Mouse (Mus musculus): ENCODE results near the gene Tnp1. TPM values are rescaled to one million over a fixed set of nuclear protein-coding genes. Genes with fewer than 3 reads are reported as not detected.

Tnp1 gene
- total RNA-seq, 2 experiments from 2014 or later = not detected

DNA sequence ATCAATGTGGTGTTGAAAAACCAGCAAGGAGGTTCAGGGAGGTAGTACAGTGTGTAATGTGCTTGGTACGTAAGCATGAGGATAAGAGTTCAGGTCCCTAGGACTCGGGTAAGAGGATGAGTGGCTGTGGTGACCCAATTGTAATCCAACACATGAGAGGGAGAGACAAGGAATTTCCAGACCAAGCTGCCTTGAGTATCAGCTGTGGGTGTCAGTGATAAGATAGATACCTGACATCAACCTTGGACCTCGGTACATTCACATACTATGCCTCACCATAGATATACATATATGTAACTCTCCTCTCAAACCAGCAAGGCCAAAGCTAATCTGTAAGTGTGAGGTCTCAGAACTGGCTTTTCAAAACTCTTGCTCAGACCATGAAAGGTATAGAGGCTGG lies 10.4 kb upstream of the Tnp1 start:
- no peak for DNase-seq (ENCODE audit: low spot score in 2 of 2)

DNA sequence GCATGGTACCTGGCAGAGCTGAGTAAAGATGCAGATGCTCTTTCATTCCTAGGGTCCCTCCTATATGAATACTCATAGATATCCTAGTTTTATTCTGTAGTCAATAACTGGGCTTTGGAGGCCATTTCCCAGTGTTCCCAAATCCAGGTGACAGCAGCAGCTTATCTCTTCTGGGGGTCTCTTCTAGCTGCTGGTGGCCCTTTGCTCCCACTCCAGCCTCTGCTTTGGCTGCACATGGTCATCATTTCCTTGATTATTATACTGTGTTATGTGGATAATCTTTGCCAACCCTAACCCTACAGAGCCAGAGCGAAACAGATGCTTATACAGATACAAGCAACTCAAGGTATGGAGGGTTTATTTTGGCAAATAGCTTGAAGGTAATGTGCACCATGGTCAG lies 8.9 kb downstream of the Tnp1 start:
- no peak for DNase-seq (ENCODE audit: low spot score in 2 of 2)

DNA sequence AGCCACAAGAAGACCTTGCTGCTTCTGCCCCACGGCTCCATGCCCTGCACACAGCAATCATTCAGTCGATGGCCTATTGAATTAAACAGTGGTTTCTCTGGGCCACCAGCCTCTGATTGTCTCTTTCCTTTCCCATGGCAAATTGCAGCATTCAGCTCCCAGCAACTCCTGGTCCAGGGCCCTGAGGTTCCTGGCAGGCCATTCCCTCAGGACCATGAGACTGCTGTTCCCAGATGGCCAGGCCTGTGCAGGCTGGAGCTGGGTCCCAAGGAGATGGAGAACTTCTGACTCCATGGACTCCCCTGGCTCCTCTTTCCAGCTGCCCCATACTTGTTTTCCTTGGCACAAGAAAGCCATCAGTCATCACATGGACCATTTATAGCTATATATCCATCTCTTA lies 10.8 kb downstream of the Tnp1 start:
- no peak for DNase-seq (ENCODE audit: low spot score in 2 of 2)

DNA sequence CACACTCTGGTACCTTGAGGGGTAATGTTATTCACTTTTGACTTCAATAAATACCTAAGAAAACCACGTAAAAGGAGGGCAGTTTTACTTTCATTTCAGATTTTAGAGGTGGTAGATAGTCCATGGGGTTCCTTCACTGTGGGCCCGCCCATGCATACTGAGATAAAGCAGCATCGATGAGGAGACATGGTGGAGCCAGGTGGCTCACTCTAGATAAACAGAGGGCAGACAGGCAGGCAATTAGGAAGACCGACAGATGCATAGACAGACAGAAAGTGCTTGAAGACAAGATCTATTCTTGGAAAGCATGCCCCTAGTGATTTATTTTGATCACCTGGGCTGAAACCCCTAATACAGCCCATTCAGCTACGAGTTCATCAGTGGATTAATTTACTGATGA lies 13.1 kb downstream of the Tnp1 start:
- no peak for DNase-seq (ENCODE audit: low spot score in 2 of 2)

DNA sequence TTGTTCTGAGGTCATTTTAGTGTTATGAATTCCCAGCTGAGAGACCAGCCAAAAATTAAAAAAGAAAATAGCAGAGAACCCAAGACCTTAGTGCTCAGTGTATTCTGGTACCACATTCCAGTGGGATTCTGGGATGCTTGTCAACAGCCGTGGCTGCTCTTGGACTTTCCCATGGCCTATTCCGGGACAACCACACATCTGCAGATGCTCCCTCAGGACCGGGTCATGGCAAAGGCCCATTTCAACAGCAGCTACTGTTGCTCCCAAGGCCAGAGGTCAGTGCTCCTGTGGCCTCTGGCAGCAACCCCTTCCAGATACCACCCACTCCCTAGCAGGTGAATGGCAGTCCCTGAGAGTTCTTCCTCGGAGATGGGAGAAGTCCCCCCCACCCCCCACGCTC lies 13.7 kb downstream of the Tnp1 start:
- no peak for DNase-seq (ENCODE audit: low spot score in 2 of 2)

DNA sequence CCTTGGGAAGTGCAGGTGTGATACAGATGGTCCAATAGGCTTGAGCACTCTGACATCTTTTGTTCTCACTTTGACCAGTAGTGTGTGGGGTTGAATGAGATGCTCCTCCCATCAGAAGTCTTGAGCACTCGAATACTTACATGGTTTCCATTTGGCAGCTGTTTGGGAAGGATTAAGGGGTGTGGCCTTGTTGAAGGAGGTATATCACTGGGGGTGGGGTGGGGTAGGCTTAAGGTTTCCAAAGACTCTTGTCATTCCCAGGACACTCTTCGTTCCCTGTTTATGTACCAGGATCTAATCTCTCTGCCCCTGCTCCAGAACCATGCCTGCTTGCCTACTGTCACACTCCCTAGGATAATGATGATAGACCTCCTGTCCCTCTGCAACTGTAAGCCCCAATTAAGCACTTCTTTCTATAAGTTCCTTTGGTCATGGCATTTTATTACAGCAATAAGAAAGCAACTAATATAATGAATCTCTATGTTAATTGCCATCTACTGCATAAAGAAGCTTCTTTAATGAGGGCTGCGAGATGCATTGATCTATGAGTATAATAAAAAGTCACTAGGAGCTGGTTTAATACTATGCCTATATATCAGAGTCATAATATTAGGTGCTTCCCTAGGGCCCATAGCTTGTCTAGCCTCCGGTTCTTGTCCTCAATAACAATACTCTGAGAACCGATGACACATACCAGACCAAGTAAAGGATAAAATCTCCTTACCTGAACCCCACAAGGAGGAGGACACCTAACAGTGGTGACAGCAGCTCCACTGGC lies 20.8 kb downstream of the Tnp1 start:
- DNase-seq (ENCODE audit: low spot score in 2 of 2) = no peak

DNA sequence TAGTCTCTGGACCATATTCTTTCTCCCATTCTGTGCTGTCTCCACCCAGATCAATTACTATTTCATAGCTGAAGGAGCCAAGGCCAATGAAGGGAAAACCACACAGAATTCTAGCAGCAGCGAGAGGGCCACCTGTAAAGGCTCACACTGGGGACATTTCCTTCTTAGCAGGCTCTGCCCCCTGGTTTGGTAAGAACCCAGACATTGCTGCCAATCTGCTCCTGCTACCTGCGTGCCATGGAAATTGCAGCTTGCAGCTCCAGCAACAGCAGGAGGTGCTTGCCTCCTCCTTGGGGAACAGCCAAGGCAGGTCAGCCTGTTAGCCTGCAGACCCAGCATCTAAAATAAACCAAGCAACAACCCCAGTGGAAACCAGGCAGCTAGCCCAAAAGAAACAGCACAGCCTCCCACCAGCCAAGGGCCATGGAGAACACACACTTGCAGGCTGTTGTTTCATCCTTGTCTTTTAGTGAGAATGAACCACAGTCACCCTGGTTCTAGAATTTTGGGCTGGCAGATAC lies 22.7 kb downstream of the Tnp1 start:
- DNase-seq (ENCODE audit: low spot score in 2 of 2) = no peak

DNA sequence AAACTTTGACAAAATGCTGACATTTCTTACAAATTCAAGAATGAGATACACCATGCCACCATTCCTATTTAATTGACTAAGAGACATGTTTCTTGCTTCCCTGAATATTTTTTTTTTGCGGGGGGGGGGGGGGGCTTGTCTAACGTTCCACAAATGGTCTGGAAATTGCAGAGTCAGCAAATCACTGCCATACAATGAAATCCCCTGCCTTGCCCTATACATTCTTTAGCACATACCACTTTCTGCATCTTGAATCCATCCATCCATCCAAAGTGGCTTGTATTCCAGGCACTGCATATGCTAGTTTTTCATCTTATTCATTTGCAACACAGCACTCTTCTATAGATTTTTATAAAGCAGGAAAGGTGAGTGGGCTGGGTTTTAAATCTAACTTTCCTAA lies 23.5 kb downstream of the Tnp1 start:
- DNase-seq (ENCODE audit: low spot score in 2 of 2) = no peak

DNA sequence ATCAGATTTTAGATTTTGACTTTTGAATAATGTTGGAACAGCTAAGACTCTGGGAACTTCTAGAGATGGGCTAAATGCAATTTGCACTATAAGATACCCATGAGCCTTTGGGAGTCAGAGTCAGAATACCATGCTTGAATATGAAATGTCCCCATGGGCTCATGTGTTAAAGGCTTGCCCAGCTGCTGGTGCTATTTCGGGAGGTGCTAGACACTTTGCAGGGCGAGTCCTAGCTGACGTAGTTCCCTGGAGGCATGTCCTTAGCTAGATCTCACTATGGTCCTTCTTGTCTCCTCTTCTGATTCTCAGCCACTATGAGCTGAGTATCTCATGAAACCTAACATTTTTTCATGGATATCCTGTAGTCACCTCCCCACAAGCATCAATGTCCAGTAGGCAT lies 26.8 kb downstream of the Tnp1 start:
- DNase-seq (ENCODE audit: low spot score in 2 of 2) = no peak

DNA sequence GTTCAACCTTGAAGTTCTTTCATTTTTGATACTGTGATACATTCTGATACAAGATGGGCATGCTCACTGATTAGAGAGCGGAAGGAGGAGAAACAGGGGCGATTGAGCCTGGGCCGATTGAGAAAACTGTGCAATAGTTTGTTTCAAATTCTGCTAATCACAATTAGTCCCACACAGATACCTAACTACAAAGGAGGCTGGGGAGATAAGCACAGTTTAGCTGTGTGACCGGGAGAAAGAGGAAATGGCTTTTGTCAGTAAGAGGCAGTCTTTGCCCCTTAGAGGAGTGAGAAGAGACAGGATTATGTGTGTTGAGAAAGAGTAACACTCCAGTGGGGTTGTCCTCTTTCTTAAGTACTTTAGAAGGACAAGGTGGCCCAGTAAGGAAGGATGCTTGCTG lies 29.0 kb downstream of the Tnp1 start:
- DNase-seq (ENCODE audit: low spot score in 2 of 2) = no peak

DNA sequence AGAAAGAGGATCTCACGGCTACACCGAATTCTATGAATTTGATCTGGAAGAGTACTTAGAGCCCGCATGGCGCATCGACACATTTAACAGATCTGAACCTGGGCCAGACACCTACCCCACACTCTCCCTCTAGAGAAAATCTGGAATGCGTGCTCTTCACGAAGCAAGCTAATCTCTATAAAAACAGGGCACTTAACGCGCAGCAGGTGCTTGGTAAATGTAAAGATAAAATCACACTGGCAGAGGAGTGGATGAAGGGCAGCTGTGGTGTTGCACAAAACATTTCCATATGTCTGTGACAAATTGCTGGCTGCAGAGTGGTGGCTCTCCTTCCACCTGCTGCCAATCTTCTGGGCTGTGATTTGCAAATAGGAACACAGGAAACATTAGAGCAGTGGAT lies 36.8 kb downstream of the Tnp1 start:
- DNase-seq (ENCODE audit: low spot score in 2 of 2) = no peak

DNA sequence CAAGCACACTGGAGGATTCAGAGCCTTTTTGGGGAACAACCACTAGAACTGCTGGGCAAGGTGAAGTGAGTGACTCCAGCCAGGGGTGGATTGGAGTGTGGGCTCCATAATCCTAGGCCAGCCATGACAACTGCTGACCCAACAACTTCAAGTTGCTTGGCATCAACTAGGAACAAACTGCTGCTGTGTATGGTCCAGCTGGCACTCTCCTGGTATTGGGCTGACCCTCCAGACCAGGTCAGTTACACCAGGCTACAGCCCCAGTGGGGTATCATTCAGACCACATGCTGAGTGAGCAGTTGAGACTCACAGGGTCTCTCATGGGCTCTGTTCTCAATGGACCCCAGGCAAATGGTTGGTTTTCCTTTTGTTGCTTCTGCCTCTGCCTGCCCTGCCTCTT lies 41.5 kb downstream of the Tnp1 start:
- DNase-seq (ENCODE audit: low spot score in 2 of 2) = no peak

DNA sequence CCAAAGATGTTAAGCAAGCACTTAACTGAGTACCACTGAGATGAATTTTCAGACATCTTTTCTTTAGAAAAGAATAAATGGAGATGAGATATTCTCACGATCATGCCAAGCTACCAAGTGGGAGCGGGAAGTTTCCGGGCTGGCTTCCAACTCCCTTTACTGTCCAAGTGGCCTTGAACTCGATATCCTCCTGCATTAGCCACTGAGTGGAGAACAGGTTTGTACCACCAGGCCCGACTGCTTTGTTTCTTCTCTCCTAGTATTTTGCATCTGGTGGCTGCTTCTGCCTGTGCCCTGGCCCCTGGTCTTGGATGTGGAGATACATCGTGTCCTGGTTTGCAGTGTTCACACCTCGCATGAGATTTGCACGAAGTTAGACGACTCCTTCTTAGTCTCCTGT lies 45.2 kb downstream of the Tnp1 start:
- DNase-seq (ENCODE audit: low spot score in 2 of 2) = peak in 1 of 2 experiments; percentile 15

DNA sequence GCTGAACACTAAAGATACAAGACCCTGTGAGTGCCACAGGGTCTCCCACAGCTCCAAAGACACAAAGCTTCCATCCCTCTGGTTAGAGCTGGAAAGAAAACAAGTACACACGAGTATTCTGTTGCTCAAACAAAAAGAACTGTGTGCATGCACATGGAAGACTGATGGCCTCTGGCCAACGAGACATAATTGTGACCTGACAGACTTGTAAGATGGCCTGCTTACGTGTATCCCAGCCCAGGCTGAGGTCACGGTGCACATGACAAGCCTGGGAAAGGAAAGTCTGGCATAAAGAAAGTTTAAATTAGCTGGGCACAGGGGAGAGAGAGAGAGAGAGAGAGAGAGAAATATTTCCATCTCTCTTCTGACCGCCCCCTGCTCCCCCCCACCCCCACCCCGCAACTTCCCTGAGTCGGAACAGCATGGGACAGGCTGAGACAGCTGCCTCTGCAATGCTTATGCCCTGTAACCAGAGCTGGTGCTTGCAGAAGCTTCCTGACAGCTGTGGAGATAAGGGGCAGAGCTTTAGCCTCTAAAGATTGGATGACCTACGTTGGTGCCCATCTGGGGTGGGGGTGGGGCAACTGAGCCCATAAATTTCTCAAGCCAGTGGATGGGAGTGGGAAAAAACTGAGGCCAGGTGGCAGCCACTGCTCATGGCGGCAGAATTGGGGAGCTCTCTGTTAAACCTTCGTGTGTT lies 46.4 kb downstream of the Tnp1 start:
- no peak for DNase-seq (ENCODE audit: low spot score in 2 of 2)

DNA sequence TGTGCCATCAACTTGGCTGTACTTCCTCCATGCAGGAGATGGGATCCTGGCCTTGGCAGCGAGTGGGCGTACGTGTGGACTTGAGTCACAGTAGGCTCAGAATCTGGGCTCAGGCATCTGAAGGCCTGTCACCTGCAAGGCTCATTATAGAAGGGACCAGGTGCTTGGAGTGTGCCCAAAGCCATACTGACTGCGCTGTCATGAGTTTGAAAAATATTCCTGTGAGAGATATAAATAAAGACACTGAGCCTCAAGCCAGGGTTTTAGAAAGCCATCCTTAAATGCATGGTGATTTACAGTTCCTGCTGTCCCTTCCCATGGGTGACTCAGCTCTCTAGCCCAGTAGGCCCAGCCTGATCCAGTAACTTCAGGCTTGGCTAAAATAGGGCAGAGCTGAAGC lies 49.3 kb downstream of the Tnp1 start:
- DNase-seq (ENCODE audit: low spot score in 2 of 2) = peak in 1 of 2 experiments; percentile 14

Other genes with a start within 250 kb of the Tnp1 start
- 1 to 10 TPM; 1.2 to 4.1 TPM for gene Igfbp2, start 191.4 kb downstream of the Tnp1 start, total RNA-seq (2021)
- 100 to 1,000 TPM in 1 of 2 experiments, 10 to 100 TPM in 1; 99.0 to 159 TPM for gene Igfbp5, start 141.0 kb downstream of the Tnp1 start, total RNA-seq (2021)